Mouse (Mus musculus) gastrocnemius, adult 8-10 months (tissue): Measurements from ENCODE around the gene Olfr679. TPM values are rescaled to one million over a fixed set of nuclear protein-coding genes. Genes with fewer than 3 reads are reported as not detected.
"Not testable (repeated sequence)": the region's sequence is repeated elsewhere in the genome, so short reads cannot be mapped to it uniquely, and the experiment has no call there.

Source experiments
- DNase-seq, 2 experiments: peaks; one replicate each; pipeline ENCODE4 v3.0.0; 2022; ENCODE audit warnings: low spot score in 2 of 2
- total RNA-seq, 4 experiments: library from RNA; stranded (reverse); gene quantifications; 2 replicates each; pipeline ENCODE4 v1.2.4; 2022

The Olfr679 gene
- total RNA-seq: not detected

GRCm38 (mm10) chr7:105080905-105081304, at the start of gene Olfr679:
Gene Olfr679 (plus strand): TSS chr7:105081205.
- DNase-seq: no peak

DNA sequence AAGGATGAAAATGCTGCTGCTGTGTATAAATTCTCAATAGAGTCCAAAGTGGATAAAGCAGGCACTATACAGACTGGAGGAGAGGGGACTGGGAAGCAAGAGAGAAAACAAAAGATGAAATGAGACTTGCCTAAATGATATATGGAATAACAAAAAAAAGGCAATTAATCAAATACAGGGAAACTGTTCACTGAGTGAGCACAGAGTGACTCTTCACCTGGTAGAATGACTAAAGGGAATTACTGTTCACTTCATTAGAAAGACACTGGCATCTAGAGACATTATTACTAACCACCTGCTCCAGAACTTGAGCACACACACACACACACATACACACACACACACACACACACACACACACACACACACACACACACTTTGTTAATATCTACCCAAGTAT, 48.6 kb upstream of the Olfr679 start, which contains the start of gene Olfr676:
TSS of gene Olfr676 (plus strand) at position 301 of the 400 bp plus-strand sequence.
- no peak for DNase-seq

DNA sequence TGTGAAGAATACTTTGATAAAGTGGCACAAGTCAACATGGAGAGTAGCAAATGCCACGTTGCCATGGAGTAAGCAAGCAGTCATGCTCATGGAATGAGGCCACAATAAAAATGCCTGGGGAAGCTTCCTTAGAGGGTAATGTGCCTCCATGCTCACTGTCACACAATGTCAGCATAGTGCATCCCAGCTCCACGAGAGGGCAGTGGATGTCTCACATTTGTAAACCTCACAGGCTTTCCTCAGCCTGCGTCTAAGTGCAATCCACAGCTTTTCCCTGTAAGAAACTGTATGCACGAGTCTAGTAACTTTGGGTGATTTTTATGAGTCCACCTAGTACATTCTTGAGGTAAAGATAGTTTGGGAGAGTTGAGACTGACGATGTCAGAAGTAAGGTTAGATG, 47.2 kb upstream of the Olfr679 start:
- not testable (repeated sequence) for DNase-seq

- DNase-seq: no peak
These were observed 22.1 kb upstream of the Olfr679 start for GRCm38 (mm10) chr7:105058951-105059350.

DNA sequence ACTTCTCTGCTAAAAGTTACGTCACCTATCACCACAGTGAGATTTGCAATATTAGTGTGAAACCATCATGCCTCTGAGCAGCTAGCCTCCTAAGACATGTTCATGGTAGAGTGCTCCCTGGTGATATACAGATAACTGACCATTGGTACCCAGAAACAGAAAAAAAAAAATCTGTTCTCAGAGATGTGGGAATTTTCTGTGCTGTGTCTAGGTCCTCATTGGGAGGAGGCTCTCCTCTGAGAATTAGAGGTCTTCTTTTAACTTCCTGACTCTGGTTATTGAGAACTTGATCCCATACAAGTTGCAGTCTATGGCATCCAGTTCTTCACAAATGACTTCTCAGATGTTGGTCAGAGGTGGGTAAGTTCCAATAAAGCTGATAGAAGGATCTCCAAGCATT, 16.8 kb upstream of the Olfr679 start, which contains the start of gene Olfr678:
TSS of gene Olfr678 (plus strand) at position 301 of the 400 bp plus-strand sequence.
- no peak for DNase-seq

DNA sequence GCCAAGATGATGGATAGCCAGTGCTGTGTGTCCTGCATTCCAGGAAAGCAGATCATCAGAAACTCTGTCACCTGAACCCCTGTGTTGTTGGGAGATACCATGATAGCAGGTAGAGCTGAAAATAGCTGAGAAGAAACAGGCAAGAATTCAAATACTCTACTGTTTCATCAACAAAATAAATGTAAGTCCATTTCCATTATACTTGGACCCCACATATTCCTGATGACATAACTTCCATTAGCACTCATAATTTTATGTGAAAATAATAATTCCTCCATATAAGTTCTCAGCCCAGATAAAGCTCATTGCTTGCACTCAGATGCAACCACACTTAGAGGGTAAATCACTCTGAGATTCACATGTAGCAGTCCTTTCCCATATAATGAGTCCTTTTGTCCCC, 11.7 kb downstream of the Olfr679 start, which contains the start of gene Olfr680-ps1:
TSS of gene Olfr680-ps1 (minus strand) at position 101 of the 400 bp plus-strand sequence.
- DNase-seq: not testable (repeated sequence)

DNA sequence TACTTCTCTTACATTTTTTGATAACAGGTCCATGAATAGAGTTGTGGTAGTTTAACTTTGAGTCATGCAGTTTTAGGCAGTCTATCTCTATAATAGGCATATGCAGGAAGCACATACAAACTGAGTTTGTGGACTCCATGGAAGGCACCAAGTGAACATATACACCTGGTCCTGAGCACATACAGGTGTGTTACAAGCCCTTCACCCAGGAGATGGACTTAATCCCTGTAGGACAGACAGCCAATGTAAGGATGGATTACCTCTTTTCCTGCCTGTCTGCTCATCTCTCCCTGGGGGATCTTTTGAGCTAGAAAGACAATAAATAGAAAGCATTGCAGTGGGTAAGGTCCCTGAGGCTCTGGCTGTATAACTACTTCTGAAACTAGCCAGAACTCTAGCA, 35.5 kb downstream of the Olfr679 start, which contains the start of gene Olfr681:
TSS of gene Olfr681 (plus strand) at position 301 of the 400 bp plus-strand sequence.
- no peak for DNase-seq

Other genes starting within 250 kb of the Olfr679 start
- not detected for gene Usp17lb, start 238.6 kb upstream of the Olfr679 start, total RNA-seq
- gene Usp17la, start 224.2 kb upstream of the Olfr679 start, total RNA-seq: not detected
- gene Olfr665, start 203.2 kb upstream of the Olfr679 start, total RNA-seq: not detected
- not detected for gene Olfr666, start 185.3 kb upstream of the Olfr679 start, total RNA-seq
- not detected for gene Olfr667, start 159.7 kb upstream of the Olfr679 start, total RNA-seq
- gene Olfr668, start 153.1 kb upstream of the Olfr679 start, total RNA-seq: not detected
- not detected for gene Olfr669, start 147.0 kb upstream of the Olfr679 start, total RNA-seq
- not detected for gene Olfr670, start 118.6 kb upstream of the Olfr679 start, total RNA-seq
- gene Olfr671, start 102.1 kb upstream of the Olfr679 start, total RNA-seq: not detected
- not detected for gene Olfr672, start 79.2 kb upstream of the Olfr679 start, total RNA-seq
- gene Olfr675, start 52.7 kb upstream of the Olfr679 start, total RNA-seq: not detected
- gene Olfr676, start 48.5 kb upstream of the Olfr679 start, total RNA-seq: not detected
- gene Olfr677, start 29.8 kb upstream of the Olfr679 start, total RNA-seq: not detected
- not detected for gene Olfr678, start 16.7 kb upstream of the Olfr679 start, total RNA-seq
- not detected for gene Olfr680-ps1, start 11.6 kb downstream of the Olfr679 start, total RNA-seq
- gene Olfr681, start 35.6 kb downstream of the Olfr679 start, total RNA-seq: not detected
- gene Olfr683, start 65.8 kb downstream of the Olfr679 start, total RNA-seq: not detected
- gene Olfr684, start 82.4 kb downstream of the Olfr679 start, total RNA-seq: not detected
- gene Olfr685, start 104.8 kb downstream of the Olfr679 start, total RNA-seq: not detected
- gene Olfr686, start 126.3 kb downstream of the Olfr679 start, total RNA-seq: not detected
- not detected for gene Olfr688, start 206.9 kb downstream of the Olfr679 start, total RNA-seq
- gene Olfr689, start 230.0 kb downstream of the Olfr679 start, total RNA-seq: not detected